Mouse (Mus musculus) lung, adult 18-20 months (tissue): Measurements from ENCODE around the gene Clca4a.
"Not testable (repeated sequence)": the region's sequence is repeated elsewhere in the genome, so short reads cannot be mapped to it uniquely, and the experiment has no call there.

Source experiments
- DNase-seq, 2 experiments: peaks; one replicate each; pipeline ENCODE4 v3.0.0; 2022; ENCODE audit warnings: mixed read lengths in 2 of 2

Clca4a gene

DNA sequence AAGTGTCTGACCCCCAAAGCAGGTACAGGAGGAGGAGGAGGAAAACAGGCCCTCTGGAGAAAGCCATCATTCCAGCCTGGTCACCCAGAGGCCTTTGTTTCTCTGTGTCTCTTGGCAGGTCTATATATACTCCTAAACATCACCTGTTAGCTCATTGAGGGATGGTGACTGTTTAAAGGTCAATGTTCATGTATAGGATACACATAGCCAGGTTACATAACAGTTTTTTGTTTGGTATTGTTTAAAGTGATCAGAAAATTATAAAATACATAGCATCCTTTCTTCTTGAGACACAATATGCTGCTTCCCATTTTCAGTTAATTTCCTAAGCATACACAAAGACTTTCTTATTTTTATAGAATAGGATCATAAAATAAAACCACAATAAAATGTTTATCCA, at the start of gene Clca4a:
Gene Clca4a, minus strand, starts transcription at position 101 of the 400 bp plus-strand sequence.
- no peak for DNase-seq

DNA sequence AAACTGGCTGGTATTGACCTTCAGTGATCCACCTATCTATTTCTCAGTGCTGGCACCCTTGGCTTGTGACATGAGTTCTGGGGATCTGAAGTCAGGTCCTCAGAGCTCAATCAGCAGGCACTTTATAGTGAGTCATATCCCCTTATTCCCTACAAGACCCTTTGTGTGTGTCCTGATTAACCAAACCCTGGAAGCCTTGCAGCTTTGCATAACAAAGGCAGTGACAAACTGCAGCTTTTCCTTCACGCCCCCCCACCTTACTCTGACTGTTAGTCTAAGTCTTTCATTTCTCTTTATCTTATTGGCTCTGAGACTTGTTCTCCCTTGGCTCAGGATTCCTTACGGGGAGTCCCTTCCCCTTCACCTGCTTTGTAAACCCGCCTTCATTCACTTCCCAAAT, 43.0 kb upstream of the Clca4a start:
- DNase-seq, result no peak

DNA sequence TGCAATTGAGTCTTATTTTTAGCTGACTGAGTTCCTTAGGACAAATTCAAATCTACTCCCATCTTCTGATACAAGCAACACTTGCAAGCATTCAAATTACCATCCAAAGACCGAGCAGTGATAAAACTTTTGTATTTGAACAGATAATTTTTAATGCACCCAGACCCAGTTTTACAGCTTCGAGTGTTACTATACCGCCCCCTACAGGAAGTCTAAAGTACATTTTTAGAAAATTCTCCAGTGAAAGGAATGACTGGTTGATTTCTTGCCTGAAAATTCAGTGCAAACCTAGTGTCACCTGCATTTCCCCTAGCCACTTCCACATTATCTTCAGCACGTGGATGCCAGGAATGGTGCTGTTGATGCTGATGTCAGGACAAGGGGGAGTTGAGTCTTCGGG, 29.6 kb upstream of the Clca4a start:
- no peak for DNase-seq

DNA sequence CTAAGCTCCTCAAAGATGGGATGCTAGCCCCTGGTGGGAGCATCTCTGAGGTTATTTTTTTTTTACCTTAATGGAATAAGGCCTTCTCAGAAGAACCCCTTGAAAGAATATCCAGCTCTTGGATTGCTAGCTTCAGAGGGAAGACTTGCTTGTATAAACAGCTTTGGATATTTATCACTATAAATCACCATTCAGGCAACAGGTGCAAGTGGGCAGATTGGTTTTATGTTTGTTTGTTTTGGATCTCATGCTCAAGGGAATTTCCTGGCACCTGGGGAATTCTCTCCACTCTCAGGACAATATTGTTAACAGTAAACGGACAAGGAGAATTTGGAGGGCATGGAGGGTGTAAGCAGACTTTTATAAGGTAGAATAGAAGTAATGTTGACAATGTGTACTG, 26.1 kb upstream of the Clca4a start:
- no peak for DNase-seq

DNA sequence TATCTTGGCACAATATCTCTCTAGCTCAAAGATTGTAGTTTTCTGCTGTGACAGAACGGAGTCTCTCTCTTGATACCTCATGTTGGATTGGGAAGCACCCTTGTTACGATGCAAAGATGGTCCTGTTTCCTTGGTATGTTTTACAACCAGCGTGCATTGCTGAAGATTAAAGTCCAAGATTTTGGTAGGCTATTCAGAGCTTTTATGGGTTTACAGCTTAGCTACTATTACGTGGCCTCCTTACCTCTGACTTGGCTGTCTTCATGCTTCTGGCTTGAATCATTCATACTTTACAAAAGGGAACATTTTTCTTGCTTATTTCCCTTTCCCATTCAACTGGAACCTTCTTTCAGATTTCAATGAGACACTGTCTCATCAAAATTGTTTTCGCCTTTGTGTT, 18.2 kb upstream of the Clca4a start:
- no peak for DNase-seq

DNA sequence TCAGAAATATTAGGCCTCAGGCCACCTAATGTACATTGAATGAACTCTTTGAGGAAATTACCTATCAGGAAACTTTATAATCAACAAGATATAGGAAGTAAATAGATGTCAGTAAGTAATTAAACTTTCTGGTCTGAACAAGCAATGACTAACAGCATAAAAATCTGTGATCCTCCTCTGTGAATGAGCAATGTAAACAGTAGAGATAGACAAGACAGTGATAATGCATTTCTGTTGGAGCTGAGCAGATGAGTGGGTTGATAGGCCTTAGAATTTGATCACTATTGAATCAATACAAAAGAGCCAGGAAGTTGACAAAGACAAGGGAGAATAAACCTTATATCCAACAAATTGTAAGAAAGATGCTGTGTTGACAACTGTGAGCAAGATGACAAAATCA, 17.8 kb upstream of the Clca4a start:
- DNase-seq, result no peak

DNA sequence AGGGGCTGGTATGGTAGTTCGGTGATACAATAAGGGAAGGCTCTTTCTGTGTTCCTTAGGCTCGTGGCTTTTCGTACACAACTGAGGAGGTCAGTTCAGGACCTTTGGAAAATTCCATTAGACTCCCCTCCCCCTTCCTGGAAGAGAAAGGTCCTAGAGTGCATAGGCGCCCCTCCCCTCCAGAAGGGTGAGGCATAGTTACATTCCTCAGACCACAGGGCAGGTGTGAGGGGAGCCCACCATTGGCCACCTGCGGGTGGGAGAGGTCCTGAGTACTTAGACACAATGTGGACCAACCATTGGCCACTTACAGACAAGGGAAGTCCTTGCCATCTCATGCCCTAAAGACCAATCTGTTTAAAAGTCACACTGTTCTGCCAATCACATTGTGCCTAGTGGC, 11.0 kb upstream of the Clca4a start:
- DNase-seq, result no peak

DNA sequence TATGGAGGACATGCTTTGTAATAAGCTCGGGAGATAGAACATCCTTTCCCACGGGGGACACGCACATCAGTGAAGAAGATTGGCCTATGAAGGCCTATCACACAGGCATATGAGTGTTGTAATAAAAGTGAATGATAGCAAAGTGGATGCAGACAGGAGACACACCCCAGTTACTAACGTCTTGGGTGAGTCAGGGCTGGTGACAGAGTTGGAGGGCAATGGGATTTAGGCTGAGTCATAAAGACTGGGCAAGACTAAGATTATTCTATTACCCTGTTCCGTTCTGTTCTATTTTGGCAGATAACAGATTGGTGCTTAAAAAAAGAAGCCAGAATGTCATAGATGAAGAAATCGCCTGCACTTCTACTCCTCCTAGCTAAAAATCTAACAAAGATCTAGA, 5.7 kb upstream of the Clca4a start:
- DNase-seq, result no peak

DNA sequence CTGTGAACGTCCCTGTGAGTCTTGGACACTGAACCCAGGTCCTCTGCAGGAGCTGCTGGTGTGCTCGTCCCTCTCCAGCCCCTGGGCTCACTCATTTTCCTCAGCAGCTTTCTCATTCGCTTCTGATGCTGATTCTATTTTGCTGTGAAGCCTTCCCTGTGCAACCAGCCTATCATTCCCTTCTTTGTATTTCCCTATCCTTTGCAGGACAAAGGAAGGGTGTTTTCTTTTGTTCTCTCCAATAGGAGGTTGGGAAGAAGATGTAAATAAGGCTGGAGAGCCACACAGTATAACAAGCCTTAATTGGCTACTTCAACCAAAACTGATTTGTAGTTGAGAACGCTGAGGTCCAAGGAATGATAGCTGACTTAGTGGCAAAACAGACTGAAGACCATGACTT, 2.8 kb upstream of the Clca4a start:
- no peak for DNase-seq

DNA sequence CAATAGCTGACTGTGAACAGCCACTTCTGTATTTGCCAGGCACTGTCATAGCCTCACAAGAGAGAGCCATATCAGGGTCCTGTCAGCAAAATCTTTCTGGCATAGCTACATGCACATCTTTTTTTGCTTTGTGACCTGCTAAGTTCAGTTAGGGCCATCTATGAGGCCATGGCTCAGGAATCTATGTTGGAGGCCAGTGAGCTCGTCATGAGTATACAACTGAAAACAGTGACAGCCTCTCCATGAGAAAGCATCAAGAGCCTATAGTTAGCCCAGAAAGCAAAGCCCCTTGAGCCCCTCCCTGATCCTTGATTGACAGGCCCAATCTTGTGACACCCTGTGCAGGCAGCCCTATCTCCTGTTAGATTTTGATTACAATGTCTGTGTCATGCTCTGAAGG, 1.2 kb upstream of the Clca4a start:
- no peak for DNase-seq

DNA sequence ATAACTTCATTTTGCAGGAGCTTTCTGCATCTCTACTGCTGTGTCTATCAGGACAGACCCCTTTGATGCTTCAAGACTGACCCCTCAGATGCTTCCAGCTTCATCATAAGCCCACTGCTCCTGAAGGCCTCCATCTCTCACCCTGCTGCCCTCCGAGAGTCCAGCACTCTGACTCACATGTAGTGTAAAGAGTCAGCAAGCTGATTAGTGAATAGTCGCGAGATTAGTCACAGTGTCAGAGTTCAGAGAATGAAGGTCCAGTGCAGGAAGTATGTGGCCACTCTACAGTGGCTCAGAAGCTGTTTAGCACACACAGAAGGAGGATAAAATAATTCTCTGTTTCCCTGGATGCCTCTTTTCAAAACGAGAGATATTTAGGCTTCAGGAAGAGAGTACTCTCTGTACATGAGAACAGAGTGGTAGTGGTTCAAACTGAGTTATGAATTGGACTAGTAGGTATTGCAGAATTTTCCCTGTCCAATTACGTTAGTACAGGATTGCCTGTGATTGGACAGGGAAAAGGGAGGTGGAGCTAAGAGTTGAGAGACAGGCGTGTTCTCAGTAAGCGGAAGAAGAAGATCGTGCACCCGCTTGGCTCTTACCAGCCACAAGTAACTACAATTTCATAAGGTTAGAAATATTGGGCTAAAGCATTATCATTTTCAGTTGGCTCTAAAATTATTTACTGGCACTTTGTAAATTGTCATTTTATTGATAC, 3.1 kb downstream of the Clca4a start:
- no peak for DNase-seq

DNA sequence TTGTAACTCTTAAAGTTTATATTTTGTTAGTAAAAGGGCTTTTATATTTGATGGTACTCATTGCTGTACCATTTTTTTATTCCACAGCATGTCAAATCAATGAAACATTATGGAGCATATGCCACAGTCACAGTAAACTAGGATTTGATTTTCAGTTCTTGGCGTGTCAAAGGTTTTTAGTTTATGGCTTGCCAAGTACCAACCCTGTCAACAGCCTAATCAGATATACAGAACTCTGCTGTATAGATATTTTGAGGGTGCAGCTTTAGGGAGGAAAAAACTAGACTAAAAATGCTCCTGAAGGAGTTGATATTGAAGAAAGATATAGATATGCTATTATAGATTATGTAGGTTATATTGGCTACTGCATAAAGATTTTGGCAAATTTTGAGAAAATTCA, 5.1 kb downstream of the Clca4a start:
- no peak for DNase-seq

DNA sequence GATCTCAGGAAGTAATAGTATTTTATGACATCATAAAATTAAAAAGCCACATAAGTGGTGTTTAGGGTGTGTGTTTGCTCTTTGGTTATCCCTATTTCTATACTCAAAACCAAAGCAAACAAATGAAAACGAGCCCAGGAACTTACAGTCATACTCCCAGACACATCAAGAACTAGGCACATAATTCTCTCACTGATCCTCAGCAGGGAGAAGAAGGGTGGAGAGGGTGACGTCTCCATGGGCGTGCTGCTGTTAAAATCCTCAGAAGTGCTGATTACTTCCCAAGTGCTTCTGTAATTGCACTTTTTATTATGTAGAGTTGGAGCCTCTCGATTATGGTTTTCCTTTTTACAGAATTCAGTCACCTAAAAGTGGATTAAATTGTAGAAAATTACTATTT, 8.8 kb downstream of the Clca4a start:
- no peak for DNase-seq

DNA sequence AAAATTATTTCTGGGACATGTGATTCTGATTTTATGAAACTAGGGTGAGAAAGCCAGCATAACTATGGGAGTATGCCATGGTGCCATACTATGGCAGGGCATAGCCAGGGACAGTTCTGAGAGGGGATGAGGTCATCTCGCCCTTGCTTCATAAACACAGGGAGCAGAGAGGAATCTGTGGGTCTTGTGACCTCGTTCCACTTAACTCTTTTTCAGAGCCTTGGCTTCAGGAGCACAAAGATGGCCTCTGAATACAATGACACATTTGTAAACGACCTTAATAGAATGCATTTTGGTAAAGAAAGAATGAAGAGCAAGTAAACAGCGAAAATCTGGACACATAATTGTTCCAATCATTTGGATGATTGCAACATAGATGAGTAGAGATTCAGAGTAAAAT, 24.0 kb downstream of the Clca4a start:
- no peak for DNase-seq

DNA sequence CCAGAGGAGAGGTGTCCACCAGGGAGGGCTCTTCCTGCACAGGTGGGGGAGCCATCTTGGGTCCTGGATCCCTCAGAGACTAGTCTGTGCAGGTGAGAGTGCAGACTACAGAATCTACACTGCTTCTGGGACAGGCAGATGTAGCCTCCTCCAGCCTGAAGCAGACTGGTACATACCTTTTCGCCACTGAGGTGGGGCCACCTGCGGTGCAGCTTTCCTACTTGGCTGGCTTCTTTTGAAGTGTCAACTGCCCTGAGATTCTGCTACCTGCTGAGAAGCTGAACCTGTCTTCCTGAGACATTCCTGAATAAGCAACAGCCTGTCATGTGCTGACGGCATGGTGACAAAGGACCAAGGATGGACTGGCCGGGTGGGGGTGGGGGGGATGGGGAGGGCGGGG, 27.5 kb downstream of the Clca4a start:
- DNase-seq, result not testable (repeated sequence)

DNA sequence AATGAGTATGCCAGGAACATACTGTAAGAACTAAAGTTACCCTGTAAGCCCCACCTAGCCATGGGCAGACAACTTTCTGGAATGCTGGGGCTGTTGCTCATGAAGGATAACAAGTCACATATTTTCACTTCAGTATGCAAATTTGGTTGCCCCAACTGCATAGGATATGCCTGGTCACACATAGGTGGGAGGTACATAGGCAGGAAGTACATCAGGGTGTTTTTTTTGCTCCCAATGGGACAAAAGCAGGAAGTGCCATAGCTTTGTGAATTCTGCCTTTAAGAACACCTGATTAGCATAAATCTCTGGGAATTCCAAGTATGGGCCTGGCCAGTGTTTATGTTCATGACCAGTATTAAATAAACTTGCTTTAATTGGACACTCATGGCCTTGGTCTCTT, 41.2 kb downstream of the Clca4a start:
- DNase-seq, result not testable (repeated sequence)

DNA sequence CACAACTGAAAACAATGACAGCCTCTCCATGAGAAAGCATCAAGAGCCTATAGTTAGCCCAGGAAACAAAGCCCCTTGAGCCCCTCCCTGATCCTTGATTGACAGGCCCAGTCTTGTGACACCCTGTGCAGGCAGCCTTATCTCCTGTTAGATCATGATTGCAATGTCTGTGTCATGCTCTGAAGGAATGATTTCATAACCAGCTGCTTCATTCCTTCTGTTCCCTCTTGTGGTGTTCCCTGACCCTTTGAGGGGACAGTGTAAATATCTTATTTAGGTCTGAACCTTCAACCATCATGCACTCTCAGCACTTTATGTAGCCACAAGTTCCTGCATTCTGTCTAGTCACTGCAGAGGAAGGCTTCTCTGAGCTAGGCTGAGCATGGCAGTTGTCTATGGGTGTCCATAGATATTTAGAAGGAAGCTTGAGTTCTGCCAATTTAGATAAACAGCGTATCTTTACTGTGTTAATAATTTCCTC, 41.8 kb downstream of the Clca4a start:
- no peak for DNase-seq

DNA sequence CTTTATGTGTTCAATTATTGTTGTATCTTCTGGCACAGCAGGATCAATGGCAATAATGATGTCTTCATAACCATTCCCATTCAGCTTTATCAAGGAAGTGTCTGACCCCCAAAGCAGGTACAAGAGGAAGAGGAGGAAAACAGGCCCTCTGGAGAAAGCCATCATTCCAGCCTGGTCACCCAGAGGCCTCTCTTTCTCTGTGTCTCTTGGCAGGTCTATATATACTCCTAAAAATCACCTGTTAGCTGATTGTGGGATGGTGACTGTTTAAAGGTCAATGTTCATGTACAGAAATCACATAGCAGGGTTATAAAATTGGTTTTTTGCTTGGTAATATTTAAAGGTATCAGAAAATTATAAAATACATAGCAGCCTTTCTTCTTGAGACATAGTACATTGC, 42.5 kb downstream of the Clca4a start, which contains the start of gene Clca4b:
Gene Clca4b, minus strand, starts transcription at position 195 of the 400 bp plus-strand sequence.
- no peak for DNase-seq

DNA sequence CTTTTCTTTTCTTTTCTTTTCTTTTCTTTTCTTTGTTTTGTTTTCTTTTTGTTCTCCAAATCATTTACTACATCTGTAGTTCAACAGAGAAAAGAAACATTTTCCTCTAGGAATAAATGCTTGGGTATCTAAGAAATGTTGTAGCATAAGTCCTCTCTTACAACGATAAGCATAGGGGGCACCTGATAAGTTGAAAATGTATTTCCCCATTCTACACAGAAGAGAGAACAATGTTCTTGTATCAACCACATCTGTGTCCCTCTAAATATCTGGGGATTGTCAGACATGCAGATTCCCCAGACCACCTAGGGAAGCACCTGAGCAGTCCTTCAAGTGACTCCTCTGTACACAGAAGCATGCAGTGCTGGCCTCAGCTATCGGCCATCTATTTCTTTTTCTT, 60.8 kb downstream of the Clca4a start:
- no peak for DNase-seq
